Mouse (Mus musculus): Measurements from ENCODE around the gene Cant1.

- TF ChIP-seq CTCF (IDR thresholded peaks at IDR 0.05 in 2 of 3, conservative IDR thresholded peaks at IDR 0.05 in 1 of 3; ENCODE audit: control insufficient read depth in 1 of 3, insufficient read depth in 1 of 3, low read depth in 2 of 3, low read length in 3 of 3, poor library complexity in 1 of 3, severe bottlenecking in 1 of 3): no peak
- no peak for TF ChIP-seq POLR2A (IDR thresholded peaks at IDR 0.05; ENCODE audit: control insufficient read depth in 1 of 2, insufficient read depth in 1 of 2, low read depth in 1 of 2, low read length in 2 of 2, poor library complexity in 1 of 2)
These were observed 1.4 kb upstream of the Cant1 start for GRCm38 (mm10) chr11:118420261-118420660.

Measured in MEL (cell line).